Mouse (Mus musculus): ENCODE data around the gene Naa38.
A peak's percentile ranks its signal among the peaks of the same experiment; 100 is the strongest.

Naa38 gene

GRCm38 (mm10) chr11:69429313-69429712 is 34.0 kb downstream of the Naa38 start:
- peak; percentile 48 to 58 for DNase-seq (ENCODE audit: inconsistent age in 2 of 2, low spot score in 1 of 2)

- no peak for DNase-seq (ENCODE audit: inconsistent age in 2 of 2, low spot score in 1 of 2)
These were observed 35.3 kb downstream of the Naa38 start for GRCm38 (mm10) chr11:69430631-69431030.

GRCm38 (mm10) chr11:69431829-69432639 is 36.7 kb downstream of the Naa38 start:
- peak; percentile 79 to 91 for DNase-seq (ENCODE audit: inconsistent age in 2 of 2, low spot score in 1 of 2)

- no peak for DNase-seq (ENCODE audit: inconsistent age in 2 of 2, low spot score in 1 of 2)
These were observed 37.3 kb downstream of the Naa38 start for GRCm38 (mm10) chr11:69432640-69432982.

GRCm38 (mm10) chr11:69433189-69433588 is 37.9 kb downstream of the Naa38 start:
- no peak for DNase-seq (ENCODE audit: inconsistent age in 2 of 2, low spot score in 1 of 2)

- DNase-seq (ENCODE audit: inconsistent age in 2 of 2, low spot score in 1 of 2), result no peak
These were observed 42.0 kb downstream of the Naa38 start for GRCm38 (mm10) chr11:69437291-69437690.

- DNase-seq (ENCODE audit: inconsistent age in 2 of 2, low spot score in 1 of 2), result peak; percentile 40 to 68
These were observed 48.0 kb downstream of the Naa38 start for GRCm38 (mm10) chr11:69443328-69443727.
